Mouse (Mus musculus) heart, postnatal 14 days (tissue): ENCODE results near the gene Rab11fip3. TPM values are rescaled to one million over a fixed set of nuclear protein-coding genes. Genes with fewer than 3 reads are reported as not detected.
A peak's percentile ranks its signal among the peaks of the same experiment; 100 is the strongest.

Source experiments
- DNase-seq, 2 experiments: peaks; one replicate each; pipeline ENCODE4 v3.0.0; 2021 to 2022
- intact Hi-C: fragments of 180-260 bp; cut with DNase I; formaldehyde crosslinking; loops from one replicate; pipeline ENCODE4 v1.15.1; 2025
- total RNA-seq, 2 experiments: library from RNA; stranded (reverse); gene quantifications; 2 replicates each; pipeline ENCODE4 v1.2.3; 2021

Gene Rab11fip3
- total RNA-seq, 2 experiments from 2014 or later: 22.7 to 25.3 TPM

- DNase-seq: no peak
- intact Hi-C loops: no loop called here
These were observed 125.6 kb downstream of the Rab11fip3 start for GRCm38 (mm10) chr17:25943769-25944168.

- intact Hi-C loops: no loop called here
- no peak for DNase-seq
These were observed 126.1 kb downstream of the Rab11fip3 start for GRCm38 (mm10) chr17:25943221-25943620.

GRCm38 (mm10) chr17:25942597-25943151 is 126.7 kb downstream of the Rab11fip3 start:
- intact Hi-C loops: no loop called here
- no peak for DNase-seq

- intact Hi-C loops: loop anchor here (2.0 kb wide), 1 partner anchor 43 kb away; the partner anchor contains the start of gene Capn15
These were observed 127.7 kb downstream of the Rab11fip3 start for GRCm38 (mm10) chr17:25941511-25942241.

More at GRCm38 (mm10) chr17:25941511-25942241, 127.7 kb downstream of the Rab11fip3 start:
- peak; percentile 86 to 88 for DNase-seq

Other genes with a start within 250 kb of the Rab11fip3 start
- 10 to 100 TPM; 10.5 to 11.0 TPM for gene Wdr24, start 245.9 kb downstream of the Rab11fip3 start, total RNA-seq
- gene Jmjd8, start 240.7 kb downstream of the Rab11fip3 start, total RNA-seq: 10 to 100 TPM; 33.1 to 34.1 TPM
- 100 to 1,000 TPM; 106 to 109 TPM for gene Stub1, start 236.2 kb downstream of the Rab11fip3 start, total RNA-seq
- gene Rhbdl1, start 232.3 kb downstream of the Rab11fip3 start, total RNA-seq: 1 to 10 TPM; 2.5 to 3.1 TPM
- gene Gm20683, start 227.8 kb downstream of the Rab11fip3 start, total RNA-seq: 1 to 10 TPM; 2.9 to 3.0 TPM
- gene Rhot2, start 224.7 kb downstream of the Rab11fip3 start, total RNA-seq: 100 to 1,000 TPM; 103 to 105 TPM
- 1 to 10 TPM; 5.2 to 5.7 TPM for gene Wdr90, start 208.1 kb downstream of the Rab11fip3 start, total RNA-seq
- gene Mcrip2, start 200.8 kb downstream of the Rab11fip3 start, total RNA-seq: 100 to 1,000 TPM; 226 to 230 TPM
- gene Mettl26, start 194.5 kb downstream of the Rab11fip3 start, total RNA-seq: 10 to 100 TPM; 11.3 to 13.2 TPM
- gene Wfikkn1, start 188.7 kb downstream of the Rab11fip3 start, total RNA-seq: under 1 TPM; 0.91 to 1.00 TPM
- gene Rab40c, start 149.8 kb downstream of the Rab11fip3 start, total RNA-seq: 10 to 100 TPM; 14.4 to 20.0 TPM
- 10 to 100 TPM; 60.6 to 62.7 TPM for gene Pigq, start 124.6 kb downstream of the Rab11fip3 start, total RNA-seq
- gene Nhlrc4, start 124.6 kb downstream of the Rab11fip3 start, total RNA-seq: under 1 TPM in 1 of 2 experiments, not detected in 1; 0.17 TPM
- gene A930017K11Rik, start 117.0 kb downstream of the Rab11fip3 start, total RNA-seq: not detected
- 10 to 100 TPM; 11.4 to 13.1 TPM for gene Capn15, start 83.8 kb downstream of the Rab11fip3 start, total RNA-seq
- gene Decr2, start 20.8 kb upstream of the Rab11fip3 start, total RNA-seq: 10 to 100 TPM; 10.9 to 13.0 TPM
- 1 to 10 TPM; 3.1 to 3.6 TPM for gene Nme4, start 26.0 kb upstream of the Rab11fip3 start, total RNA-seq
- 1 to 10 TPM; 1.2 to 1.9 TPM for gene Tmem8, start 43.7 kb upstream of the Rab11fip3 start, total RNA-seq
- 100 to 1,000 TPM; 100 to 115 TPM for gene Mrpl28, start 53.9 kb upstream of the Rab11fip3 start, total RNA-seq
- 10 to 100 TPM; 16.1 to 16.9 TPM for gene Axin1, start 69.1 kb upstream of the Rab11fip3 start, total RNA-seq
- gene Pdia2, start 129.5 kb upstream of the Rab11fip3 start, total RNA-seq: not detected
- 1 to 10 TPM in 1 of 2 experiments, under 1 TPM in 1; 0.72 to 1.7 TPM for gene Rgs11, start 133.4 kb upstream of the Rab11fip3 start, total RNA-seq
- under 1 TPM; 0.56 to 0.81 TPM for gene Arhgdig, start 138.2 kb upstream of the Rab11fip3 start, total RNA-seq
- gene Fam234a, start 174.7 kb upstream of the Rab11fip3 start, total RNA-seq: 10 to 100 TPM; 92.5 to 95.8 TPM
- 10 to 100 TPM; 24.9 to 26.3 TPM for gene Luc7l, start 183.3 kb upstream of the Rab11fip3 start, total RNA-seq